Mouse (Mus musculus) erythroblast, embryonic 14.5 days (primary cell): Measurements from ENCODE around the gene Snap91. TPM values are rescaled to one million over a fixed set of nuclear protein-coding genes. Genes with fewer than 3 reads are reported as not detected.

Experiments
- H3K27me3 ChIP-seq: 2 replicates; pipeline ENCODE4 v1.6.1; 2012; ENCODE audit warnings: inconsistent platforms; ENCODE audit not compliant: control insufficient read depth
- H3K36me3 ChIP-seq: 2 replicates; pipeline ENCODE4 v1.6.1; 2012; ENCODE audit warnings: mild to moderate bottlenecking, inconsistent platforms; ENCODE audit not compliant: control insufficient read depth
- H3K4me1 ChIP-seq: 2 replicates; pipeline ENCODE4 v1.6.1; 2012; ENCODE audit warnings: inconsistent platforms; ENCODE audit not compliant: control insufficient read depth
- H3K4me3 ChIP-seq: replicated peaks from 2 replicates; pipeline ENCODE3; 2012; ENCODE audit warnings: moderate library complexity, mild to moderate bottlenecking, inconsistent platforms
- H3K9me3 ChIP-seq: 2 replicates; pipeline ENCODE4 v1.6.1; 2012; ENCODE audit warnings: low read length, inconsistent platforms, mixed read lengths; ENCODE audit not compliant: control insufficient read depth
- GATA1 ChIP-seq: IDR thresholded peaks from 2 replicates; pipeline ENCODE4 v1.6.1; 2012; ENCODE audit warnings: low read length, inconsistent platforms, mixed read lengths
- TAL1 ChIP-seq: IDR thresholded peaks from 3 replicates; pipeline ENCODE4 v1.6.1; 2012; ENCODE audit warnings: low read length, inconsistent platforms, mixed read lengths
- polyA plus RNA-seq: library from polyadenylated mRNA; stranded (reverse); fragments of >175 nt; gene quantifications from 2 replicates; pipeline ENCODE4 v1.2.3, GENCODE M21; 2012

The Snap91 gene
- 0.01 TPM in 1 of 2 replicates, not detected in the other for polyA plus RNA-seq

GRCm38 (mm10) chr9:86880113-86880972, at the start of gene Snap91:
Gene Snap91 (minus strand): TSS chr9:86880654.
- no peak for TF ChIP-seq GATA1
- no peak for TF ChIP-seq TAL1
- Histone ChIP-seq H3K4me3 (no peak within 1 kb of the TSS), H3K36me3 (no peaks in the 10 kb centered on the region), H3K4me1 (no peaks in the 10 kb centered on the region), H3K9me3 (peaks cover 4% of the 10 kb centered on the region; the same call in 1 of the 2 replicates), H3K27me3 (peaks cover 43% of the 10 kb centered on the region)

- Histone ChIP-seq H3K36me3 (no peaks in the 10 kb centered on the region), H3K4me1 (no peaks in the 10 kb centered on the region), H3K4me3 (no peak overlapping the region), H3K27me3 (no peaks in the 10 kb centered on the region), H3K9me3 (no peaks in the 10 kb centered on the region)
- TF ChIP-seq GATA1 (no peak), TAL1 (no peak)
Observed at GRCm38 (mm10) chr9:86926519-86926918, 46.1 kb upstream of the Snap91 start.

GRCm38 (mm10) chr9:86925688-86926087, 45.2 kb upstream of the Snap91 start:
- no peaks in the 10 kb centered on the region for H3K27me3 ChIP-seq
- no peak overlapping the region for H3K4me3 ChIP-seq
- TF ChIP-seq GATA1 (no peak), TAL1 (no peak)
- no peaks in the 10 kb centered on the region for H3K4me1 ChIP-seq
- H3K36me3 ChIP-seq, result no peaks in the 10 kb centered on the region
- no peaks in the 10 kb centered on the region for H3K9me3 ChIP-seq

GRCm38 (mm10) chr9:86922430-86922829, 42.0 kb upstream of the Snap91 start:
- H3K36me3 ChIP-seq, result no peaks in the 10 kb centered on the region
- H3K9me3 ChIP-seq, result no peaks in the 10 kb centered on the region
- no peaks in the 10 kb centered on the region for H3K4me1 ChIP-seq
- no peak overlapping the region for H3K4me3 ChIP-seq
- no peaks in the 10 kb centered on the region for H3K27me3 ChIP-seq
- TF ChIP-seq GATA1, result no peak

GRCm38 (mm10) chr9:86916543-86916942, 36.1 kb upstream of the Snap91 start:
- Histone ChIP-seq H3K9me3 (no peaks in the 10 kb centered on the region), H3K27me3 (no peaks in the 10 kb centered on the region), H3K36me3 (no peaks in the 10 kb centered on the region), H3K4me1 (no peaks in the 10 kb centered on the region), H3K4me3 (no peak overlapping the region)
- TF ChIP-seq TAL1 (no peak), GATA1 (no peak)

- H3K4me1 ChIP-seq, result no peaks in the 10 kb centered on the region
- H3K9me3 ChIP-seq, result peaks cover 2% of the 10 kb centered on the region; the same call in 1 of the 2 replicates
- no peaks in the 10 kb centered on the region for H3K27me3 ChIP-seq
- no peak for TF ChIP-seq GATA1
- no peak for TF ChIP-seq TAL1
- no peak overlapping the region for H3K4me3 ChIP-seq
- no peaks in the 10 kb centered on the region for H3K36me3 ChIP-seq
Observed at GRCm38 (mm10) chr9:86899502-86900199, 19.2 kb upstream of the Snap91 start.

- TF ChIP-seq GATA1, result no peak
- no peak for TF ChIP-seq TAL1
- Histone ChIP-seq H3K4me3 (no peak overlapping the region), H3K27me3 (peaks cover 43% of the 10 kb centered on the region)
Observed at GRCm38 (mm10) chr9:86879216-86880112, 990 bp downstream of the Snap91 start.

GRCm38 (mm10) chr9:86878716-86879115, 1.7 kb downstream of the Snap91 start:
- TF ChIP-seq TAL1, result no peak
- no peak for TF ChIP-seq GATA1

More at GRCm38 (mm10) chr9:86879216-86880112, 990 bp downstream of the Snap91 start:
- Histone ChIP-seq H3K36me3 (no peaks in the 10 kb centered on the region), H3K9me3 (peaks cover 4% of the 10 kb centered on the region; the same call in 1 of the 2 replicates), H3K4me1 (no peaks in the 10 kb centered on the region)

More at GRCm38 (mm10) chr9:86878716-86879115, 1.7 kb downstream of the Snap91 start:
- no peaks in the 10 kb centered on the region for H3K4me1 ChIP-seq
- peaks cover 4% of the 10 kb centered on the region; the same call in 1 of the 2 replicates for H3K9me3 ChIP-seq
- no peak overlapping the region for H3K4me3 ChIP-seq
- H3K27me3 ChIP-seq, result peaks cover 43% of the 10 kb centered on the region
- no peaks in the 10 kb centered on the region for H3K36me3 ChIP-seq
